ENCODE assay signal across 8 mouse cellular contexts in the genomic region with DNA sequence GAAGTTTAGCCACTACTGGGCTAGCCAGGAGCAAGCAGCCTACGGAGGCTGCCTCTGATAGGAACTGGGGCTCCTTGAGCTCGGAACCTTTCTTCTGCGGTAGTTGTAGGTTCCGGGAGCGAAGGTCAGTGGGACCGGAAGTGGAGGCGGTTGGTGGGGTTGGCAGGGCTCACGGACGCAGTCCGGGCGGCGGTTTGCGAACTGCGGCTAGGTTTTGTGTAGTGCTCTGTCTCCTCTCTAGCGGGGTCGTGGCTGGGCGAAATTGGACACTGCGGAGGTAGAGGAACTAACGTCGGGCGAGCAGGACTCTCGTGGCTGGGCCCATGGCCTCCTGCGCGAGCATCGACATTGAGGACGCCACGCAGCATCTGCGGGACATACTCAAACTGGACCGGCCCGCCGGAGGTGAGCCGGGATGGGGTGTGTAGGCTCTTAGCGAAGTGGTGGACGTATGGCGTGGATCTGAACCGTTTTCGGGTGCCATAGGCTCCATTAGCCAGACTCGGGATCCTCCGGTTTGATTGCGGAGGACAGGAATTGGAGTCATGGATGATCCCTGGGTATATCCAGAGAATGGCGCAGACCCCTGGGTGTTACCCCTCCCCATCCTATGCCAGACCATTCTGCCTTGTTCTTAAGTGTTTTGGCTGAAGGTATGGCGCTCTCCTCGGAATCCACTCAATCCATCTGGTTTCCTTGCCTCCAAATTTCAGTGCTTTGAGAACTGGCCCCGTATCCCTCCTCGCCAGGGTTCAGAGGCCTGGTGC. TPM values are rescaled to one million over a fixed set of nuclear protein-coding genes. Genes with fewer than 3 reads are reported as not detected.
DNase-seq lines count a peak whose midpoint lies in the region; ATAC-seq and TF ChIP-seq lines count a peak whose summit lies in the region.

A gene (plus strand): TSS at position 128 of the 767 bp plus-strand sequence.

- peak within 1 kb of the TSS; percentile 73 for H3ac ChIP-seq in myocyte (ENCODE audit: control insufficient read depth, insufficient read length)

- WGBS in heart, embryonic 12.5 days, result under 1% methylated on average over 45 of the region's 45 CpGs
- WGBS in kidney, embryonic 16.5 days, result under 1% methylated on average over 45 of the region's 45 CpGs
- under 1% methylated on average over 45 of the region's 45 CpGs for WGBS in liver, embryonic 11.5 days

- peaks cover 72% of the 10 kb centered on the region for H3K36me3 ChIP-seq in erythroblast, embryonic 14.5 days (ENCODE audit: control insufficient read depth)
- H3K36me3 ChIP-seq in heart, embryonic 12.5 days, result peaks cover 56% of the 10 kb centered on the region
- H3K36me3 ChIP-seq in kidney, embryonic 16.5 days (ENCODE audit: insufficient read depth, low read length), result peaks cover 46% of the 10 kb centered on the region
- peaks cover 30% of the 10 kb centered on the region for H3K36me3 ChIP-seq in liver, embryonic 11.5 days (ENCODE audit: control insufficient read depth, insufficient read depth, low read length)
- H3K36me3 ChIP-seq in myocyte (ENCODE audit: control insufficient read depth, insufficient read depth), result peaks cover 16% of the 10 kb centered on the region

- H3K79me2 ChIP-seq in myocyte (ENCODE audit: control insufficient read depth, insufficient read depth), result peaks cover 31% of the 10 kb centered on the region

- H3K4me3 ChIP-seq in erythroblast, embryonic 14.5 days (replicated peaks), result peak within 1 kb of the TSS; percentile 75
- peak within 1 kb of the TSS; percentile 95 for H3K4me3 ChIP-seq in heart, embryonic 12.5 days
- H3K4me3 ChIP-seq in kidney, embryonic 16.5 days (ENCODE audit: low read length), result peak within 1 kb of the TSS; percentile 85
- peak within 1 kb of the TSS; percentile 86 for H3K4me3 ChIP-seq in liver, embryonic 11.5 days (ENCODE audit: low read depth, low read length)
- peak within 1 kb of the TSS; percentile 82 for H3K4me3 ChIP-seq in myocyte

- peak; percentile 76; the same call in 1 of the 2 replicates for TF ChIP-seq POLR2A in brain, embryonic 14.5 days (IDR thresholded peaks at IDR 0.05; ENCODE audit: borderline replicate concordance, extremely low read depth, insufficient read depth, insufficient read length, poor library complexity, severe bottlenecking)
- TF ChIP-seq POLR2A in myocyte (IDR thresholded peaks at IDR 0.05; ENCODE audit: insufficient read length, low read depth), result peak; percentile 98

- H3K4me1 ChIP-seq in erythroblast, embryonic 14.5 days (ENCODE audit: control insufficient read depth), result peaks cover 33% of the 10 kb centered on the region
- H3K4me1 ChIP-seq in heart, embryonic 12.5 days (replicated peaks), result peaks cover 26% of the 10 kb centered on the region
- H3K4me1 ChIP-seq in kidney, embryonic 16.5 days (ENCODE audit: insufficient read depth, low read length), result peaks cover 18% of the 10 kb centered on the region
- peaks cover 14% of the 10 kb centered on the region for H3K4me1 ChIP-seq in liver, embryonic 11.5 days (replicated peaks; ENCODE audit: control insufficient read depth, insufficient read depth, low read length)

- H3K27ac ChIP-seq in heart, embryonic 12.5 days (ENCODE audit: poor library complexity, severe bottlenecking), result peak within 1 kb of the TSS; percentile 56; the same call in 1 of the 2 replicates
- peak within 1 kb of the TSS; percentile 44; the same call in 1 of the 2 replicates for H3K27ac ChIP-seq in kidney, embryonic 16.5 days (ENCODE audit: low read length)
- peak within 1 kb of the TSS; percentile 66 for H3K27ac ChIP-seq in liver, embryonic 11.5 days (ENCODE audit: low read depth, low read length)

- H3K4me2 ChIP-seq in heart, embryonic 12.5 days, result peak within 1 kb of the TSS; percentile 97
- H3K4me2 ChIP-seq in kidney, embryonic 16.5 days (replicated peaks; ENCODE audit: low read depth, low read length), result peak within 1 kb of the TSS; percentile 87
- peak within 1 kb of the TSS; percentile 97 for H3K4me2 ChIP-seq in liver, embryonic 11.5 days
- peak within 1 kb of the TSS; percentile 98 for H3K4me2 ChIP-seq in myocyte (ENCODE audit: low read depth)

- peak; percentile 81 for ATAC-seq in heart, embryonic 12.5 days (ENCODE audit: insufficient number of reproducible peaks, low FRiP score)
- peak; percentile 84 for ATAC-seq in kidney, embryonic 16.5 days (ENCODE audit: low FRiP score, low TSS enrichment)
- peak; percentile 89 for ATAC-seq in liver, embryonic 11.5 days (replicated peaks; ENCODE audit: low FRiP score)

- no peaks in the 10 kb centered on the region for H3K27me3 ChIP-seq in erythroblast, embryonic 14.5 days (ENCODE audit: control insufficient read depth)
- H3K27me3 ChIP-seq in heart, embryonic 12.5 days (replicated peaks), result no peaks in the 10 kb centered on the region
- no peaks in the 10 kb centered on the region for H3K27me3 ChIP-seq in kidney, embryonic 16.5 days (ENCODE audit: insufficient read depth, low read length)
- H3K27me3 ChIP-seq in liver, embryonic 11.5 days (replicated peaks; ENCODE audit: control insufficient read depth, insufficient read depth, low read length), result no peaks in the 10 kb centered on the region
- H3K27me3 ChIP-seq in myocyte (ENCODE audit: control insufficient read depth, insufficient read depth, insufficient read length), result no peaks in the 10 kb centered on the region

- DNase-seq in CD4-positive, CD25-positive, alpha-beta regulatory T cell, adult 2 months (ENCODE audit: low read depth, low spot score), result peak; percentile 89
- peak; percentile 91 for DNase-seq in brain, embryonic 14.5 days (ENCODE audit: low read depth)
- DNase-seq in liver, embryonic 11.5 days (ENCODE audit: low spot score), result peak; percentile 86
- peak; percentile 89 to 95 for DNase-seq in spleen, postnatal 4 days (ENCODE audit: low spot score in 2 of 2)

- TF ChIP-seq CTCF in brain, embryonic 14.5 days (IDR thresholded peaks at IDR 0.05; ENCODE audit: borderline replicate concordance, extremely low read depth, insufficient read depth, insufficient read length), result no peak

- H3K9ac ChIP-seq in heart, embryonic 12.5 days, result peak within 1 kb of the TSS; percentile 94
- H3K9ac ChIP-seq in kidney, embryonic 16.5 days (replicated peaks; ENCODE audit: low read length), result peak within 1 kb of the TSS; percentile 92
- H3K9ac ChIP-seq in liver, embryonic 11.5 days (ENCODE audit: low read depth, low read length), result peak within 1 kb of the TSS; percentile 96

- H3K9me3 ChIP-seq in erythroblast, embryonic 14.5 days (ENCODE audit: control insufficient read depth, low read length), result no peaks in the 10 kb centered on the region
- H3K9me3 ChIP-seq in heart, embryonic 12.5 days (replicated peaks), result no peaks in the 10 kb centered on the region
- no peaks in the 10 kb centered on the region for H3K9me3 ChIP-seq in kidney, embryonic 16.5 days (ENCODE audit: low read length)
- H3K9me3 ChIP-seq in liver, embryonic 11.5 days (ENCODE audit: control insufficient read depth, low read length), result no peaks in the 10 kb centered on the region

TF ChIP-seq in myocyte, 11 proteins besides CTCF, POLR2A, EP300 and RAD21:
- no peak for TF ChIP-seq CEBPB (IDR thresholded peaks at IDR 0.05; ENCODE audit: insufficient read depth, poor library complexity, severe bottlenecking)
- TF ChIP-seq POLR2AphosphoS2 (IDR thresholded peaks at IDR 0.05; ENCODE audit: insufficient read length, low read depth), result peak; percentile 99

RNA-seq across cellular contexts. Expression of the gene that starts here (rescaled TPM):
- 80.3 and 85.4 TPM in 2 replicates for polyA plus RNA-seq in brain, embryonic 14.5 days (2012; rRNA removed)
- 1.1 and 1.3 TPM in 2 replicates for polyA plus RNA-seq in erythroblast, embryonic 14.5 days (2012)
- polyA plus RNA-seq in heart, embryonic 12.5 days (2016; fragmentation: Nextera tagmentation; extraction: Ambion mirVana), result 42.2 and 43.9 TPM in 2 replicates
- polyA plus RNA-seq in kidney, embryonic 16.5 days (2015; fragmentation: Nextera tagmentation; extraction: Ambion mirVana), result 58.8 and 61.1 TPM in 2 replicates
- polyA plus RNA-seq in liver, embryonic 11.5 days (2014; fragmentation: Nextera tagmentation; extraction: Ambion mirVana), result 43.7 and 47.5 TPM in 2 replicates
- 33.2 TPM for polyA plus RNA-seq in myocyte (2012; fragmentation: generic; extraction: Trizol)

Comparison
In these comparisons a context has a peak if more than half of its experiments do, and no peak if none do; other contexts are left out.
1. Peak in every context shown above with its lines: DNase-seq, ATAC-seq, H3K4me3 ChIP-seq and H3K27ac ChIP-seq.
2. RNA of the gene that starts here (polyA plus RNA-seq): 80.3 to 85.4 TPM in brain, embryonic 14.5 days, 58.8 to 61.1 TPM in kidney, embryonic 16.5 days, 42.2 to 43.9 TPM in heart, embryonic 12.5 days, 43.7 to 47.5 TPM in liver, embryonic 11.5 days and 33.2 TPM in myocyte (single experiment); 1.1 to 1.3 TPM in erythroblast, embryonic 14.5 days; every median in the first group is over 10 times any median in the second.